Mouse (Mus musculus) midbrain, postnatal 0 days (tissue): ENCODE measurements at regions not wholly inside any gene's neighbourhood (a gene's known extent, or its start where the extent isn't known, plus 50 kb on each side); places are given as distances from the start of the nearest gene placed in this dataset.

Experiments
- ATAC-seq: fragments of 200-750 bp; cut with Nextera tagmentation; 2 replicates; pipeline ENCODE4 v1.8.0; 2017; ENCODE audit warnings: moderate number of reproducible peaks, mild to moderate bottlenecking, moderate TSS enrichment, moderate library complexity; ENCODE audit not compliant: low FRiP score
- DNase-seq: peaks from one replicate; pipeline ENCODE4 v3.0.0-alpha.2; 2015; ENCODE audit warnings: low spot score
- H3K27ac ChIP-seq: fragments of 300-500 bp; sonication (generic); 2 replicates; pipeline ENCODE4 v1.5.1; 2014; ENCODE audit warnings: low read depth, mild to moderate bottlenecking, low read length, mixed read lengths
- H3K27me3 ChIP-seq: fragments of 300-500 bp; sonication (generic); 2 replicates; pipeline ENCODE4 v1.6.1; 2014; ENCODE audit warnings: low read length, control low read depth, mixed read lengths; ENCODE audit not compliant: insufficient read depth
- H3K36me3 ChIP-seq: fragments of 300-500 bp; sonication (generic); 2 replicates; pipeline ENCODE4 v1.6.1; 2014; ENCODE audit warnings: low read length, control low read depth, mixed read lengths; ENCODE audit not compliant: insufficient read depth
- H3K4me1 ChIP-seq: fragments of 300-500 bp; sonication (generic); 2 replicates; pipeline ENCODE4 v1.6.1; 2014; ENCODE audit warnings: mild to moderate bottlenecking, control low read depth, antibody characterized with exemption, low read length, mixed read lengths; ENCODE audit not compliant: insufficient read depth
- H3K4me2 ChIP-seq: fragments of 300-500 bp; sonication (generic); 2 replicates; pipeline ENCODE4 v1.6.1; 2014; ENCODE audit warnings: low read depth, mild to moderate bottlenecking, low read length, mixed read lengths; ENCODE audit not compliant: poor library complexity, severe bottlenecking
- H3K4me3 ChIP-seq: fragments of 300-500 bp; sonication (generic); 2 replicates; pipeline ENCODE4 v1.5.1; 2014; ENCODE audit warnings: low read depth, mild to moderate bottlenecking, low read length, moderate library complexity
- H3K9ac ChIP-seq: fragments of 300-500 bp; sonication (generic); replicated peaks from 2 replicates; pipeline ENCODE4 v1.6.1; 2014; ENCODE audit warnings: mild to moderate bottlenecking, low read length, moderate library complexity, mixed read lengths; ENCODE audit not compliant: poor library complexity, severe bottlenecking
- H3K9me3 ChIP-seq: fragments of 300-500 bp; sonication (generic); 2 replicates; pipeline ENCODE4 v1.6.1; 2016; ENCODE audit warnings: low read length, control low read depth
- CTCF ChIP-seq: IDR thresholded peaks from 2 replicates; pipeline ENCODE4 v1.5.1; 2016; ENCODE audit warnings: antibody characterized with exemption, mild to moderate bottlenecking
- WGBS: fragments of 180-500 bp; shearing (Covaris S2); extraction: QIAGEN DNeasy Blood & Tissue Kit; methylation state at CpG from one replicate; pipeline ENCODE4 v1.1.7; 2014; 5-methylcytosine and 5-hydroxymethylcytosine counted together

- 50% methylated on average over 1 of the region's 1 CpGs for WGBS
- Histone ChIP-seq H3K27me3 (no peaks in the 10 kb centered on the region), H3K9me3 (no peaks in the 10 kb centered on the region), H3K4me3 (no peak overlapping the region), H3K9ac (no peak overlapping the region), H3K36me3 (no peaks in the 10 kb centered on the region), H3K4me2 (no peak overlapping the region), H3K27ac (no peak overlapping the region), H3K4me1 (no peaks in the 10 kb centered on the region)
- no peak for TF ChIP-seq CTCF
- ATAC-seq (no peak), DNase-seq (peak; percentile 3)
These were observed 689.4 kb downstream of the Egfem1 start for GRCm38 (mm10) chr3:29771194-29771593.

DNA sequence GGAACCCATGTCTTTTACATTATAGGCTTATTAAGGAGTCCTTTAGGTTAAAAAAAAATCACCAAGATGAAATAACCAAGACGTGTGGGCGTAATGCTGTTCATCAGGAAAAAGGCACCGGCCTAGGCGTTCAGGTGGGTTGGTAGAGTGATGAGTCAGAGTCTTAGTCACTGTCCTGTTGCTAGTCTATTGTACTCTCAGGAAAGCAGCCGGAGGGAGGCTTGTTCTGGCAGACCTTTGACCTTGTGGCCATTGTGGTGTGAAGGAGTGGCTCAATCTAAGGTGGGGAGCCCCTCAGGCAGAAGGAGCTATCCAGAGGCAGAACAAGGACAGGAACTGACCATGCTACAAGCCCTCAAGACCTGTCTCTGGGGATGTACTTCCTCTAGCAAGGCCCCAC lies 686.8 kb downstream of the Egfem1 start:
- Histone ChIP-seq H3K27ac (no peak overlapping the region), H3K4me1 (no peaks in the 10 kb centered on the region), H3K9me3 (no peaks in the 10 kb centered on the region), H3K27me3 (no peaks in the 10 kb centered on the region), H3K9ac (no peak overlapping the region), H3K36me3 (no peaks in the 10 kb centered on the region), H3K4me2 (no peak overlapping the region), H3K4me3 (no peak overlapping the region)
- WGBS, result 63% methylated on average over 5 of the region's 5 CpGs
- TF ChIP-seq CTCF, result no peak
- ATAC-seq (no peak), DNase-seq (no peak)

- Histone ChIP-seq H3K4me1 (no peaks in the 10 kb centered on the region), H3K4me3 (no peak overlapping the region), H3K9me3 (no peaks in the 10 kb centered on the region), H3K27ac (no peak overlapping the region), H3K27me3 (no peaks in the 10 kb centered on the region), H3K4me2 (no peak overlapping the region), H3K36me3 (no peaks in the 10 kb centered on the region), H3K9ac (no peak overlapping the region)
- DNase-seq, result no peak
- no peak for ATAC-seq
- TF ChIP-seq CTCF, result no peak
- 98% methylated on average over 3 of the region's 3 CpGs for WGBS
These were observed 682.2 kb downstream of the Egfem1 start for GRCm38 (mm10) chr3:29764021-29764420.

DNA sequence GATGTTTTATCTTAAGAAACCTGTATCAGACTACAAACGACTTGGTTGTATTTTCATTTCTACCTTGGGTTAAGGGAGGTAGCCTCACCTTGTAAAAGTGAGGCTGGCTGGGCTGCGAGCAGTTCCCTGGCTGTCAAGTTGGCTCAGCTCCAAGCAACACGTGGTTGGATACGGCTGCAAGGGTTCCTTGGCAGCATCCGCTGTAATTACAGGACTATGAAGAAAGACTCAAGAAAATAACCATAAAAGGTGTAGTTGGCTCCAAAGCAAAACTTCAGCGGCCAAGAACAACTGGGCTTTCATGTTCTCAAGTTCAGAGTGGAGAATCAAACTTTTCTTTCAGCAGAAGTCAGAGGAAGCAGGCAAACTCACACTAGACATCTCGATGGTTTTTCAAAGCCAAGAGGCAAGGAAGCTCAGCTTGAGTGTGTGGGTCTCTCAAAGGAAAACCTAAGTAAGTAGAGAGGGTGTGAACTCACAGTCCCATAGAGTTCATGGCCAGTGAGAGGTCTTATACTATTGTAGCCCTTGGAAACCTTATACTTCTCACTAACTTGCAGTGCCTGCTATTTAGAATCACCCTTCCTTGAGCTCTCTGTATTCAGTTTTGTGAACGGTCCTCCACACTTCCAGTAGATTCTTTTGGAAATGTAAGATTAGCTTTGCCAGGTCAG lies 676.1 kb downstream of the Egfem1 start:
- Histone ChIP-seq H3K4me1 (no peaks in the 10 kb centered on the region), H3K36me3 (no peaks in the 10 kb centered on the region), H3K4me3 (no peak overlapping the region), H3K27ac (no peak overlapping the region), H3K4me2 (no peak overlapping the region), H3K9me3 (no peaks in the 10 kb centered on the region), H3K27me3 (no peaks in the 10 kb centered on the region), H3K9ac (no peak overlapping the region)
- peak; percentile 31 for DNase-seq
- no peak for TF ChIP-seq CTCF
- WGBS, result 70% methylated on average over 8 of the region's 8 CpGs
- ATAC-seq, result no peak
